Mouse (Mus musculus): ENCODE measurements around the gene Bloc1s4. TPM values are rescaled to one million over a fixed set of nuclear protein-coding genes. Genes with fewer than 3 reads are reported as not detected.

Bloc1s4 gene
- total RNA-seq, 2 experiments from 2014 or later, result 17.5 to 19.6 TPM

DNA sequence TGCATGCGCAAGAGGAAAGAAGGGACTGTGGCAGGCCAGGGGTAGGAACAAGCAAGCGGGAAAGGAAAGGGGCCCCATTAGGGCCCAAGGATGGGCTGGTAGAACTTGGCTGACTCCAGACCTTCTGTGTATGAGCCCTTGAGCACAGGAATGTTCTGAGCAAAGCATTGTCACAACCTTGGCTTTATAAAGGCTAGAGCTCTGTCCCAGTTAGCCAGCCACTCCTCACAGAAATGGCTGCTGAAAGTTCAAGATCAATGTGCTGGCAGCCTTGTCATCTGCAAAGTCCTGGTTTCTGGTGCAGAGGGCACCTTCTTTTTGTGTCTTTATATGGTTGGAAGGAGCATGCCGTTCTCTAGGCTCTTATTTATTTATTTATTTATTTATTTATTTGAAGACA lies 28.8 kb downstream of the Bloc1s4 start:
- DNase-seq (ENCODE audit: low spot score in 2 of 2), result no peak

DNA sequence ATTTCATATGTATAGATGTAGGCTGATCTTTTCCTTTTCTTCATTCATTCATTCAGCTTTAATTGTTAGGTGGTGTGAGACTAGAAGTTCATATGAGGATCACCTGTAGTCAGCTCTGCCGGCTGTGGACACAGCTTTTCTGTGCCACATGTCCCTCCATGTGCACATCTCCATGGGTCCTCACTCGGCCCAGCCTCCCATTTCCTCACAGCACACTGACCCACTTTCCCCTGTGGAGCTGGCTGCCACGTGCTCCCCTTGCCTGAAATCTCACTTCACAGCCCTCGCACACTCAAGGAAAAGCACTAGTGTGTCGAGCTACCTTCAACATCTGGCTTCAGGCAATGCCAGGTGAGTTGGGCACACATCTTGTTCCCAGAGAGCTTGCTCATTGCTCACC lies 29.3 kb downstream of the Bloc1s4 start:
- no peak for DNase-seq (ENCODE audit: low spot score in 2 of 2)

DNA sequence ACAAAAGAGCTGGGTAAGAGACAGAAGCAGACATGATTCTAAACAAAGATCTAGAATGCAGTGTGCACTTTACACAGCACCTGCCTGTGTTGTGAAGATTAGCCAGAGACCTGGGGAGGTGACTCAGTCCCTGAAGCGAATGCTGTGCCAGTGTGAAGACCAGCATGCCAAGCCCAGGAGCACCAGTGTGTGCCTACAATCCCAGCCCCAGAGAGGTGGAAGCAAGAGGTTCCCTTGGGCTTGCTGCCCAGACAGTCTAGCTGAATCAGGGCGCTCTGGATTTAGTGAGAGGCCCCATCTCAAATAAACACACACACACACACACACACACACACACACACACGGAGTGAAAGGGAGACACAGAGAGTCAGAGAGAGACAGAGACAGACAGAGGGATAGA lies 30.6 kb downstream of the Bloc1s4 start:
- no peak for DNase-seq (ENCODE audit: low spot score in 2 of 2)

DNA sequence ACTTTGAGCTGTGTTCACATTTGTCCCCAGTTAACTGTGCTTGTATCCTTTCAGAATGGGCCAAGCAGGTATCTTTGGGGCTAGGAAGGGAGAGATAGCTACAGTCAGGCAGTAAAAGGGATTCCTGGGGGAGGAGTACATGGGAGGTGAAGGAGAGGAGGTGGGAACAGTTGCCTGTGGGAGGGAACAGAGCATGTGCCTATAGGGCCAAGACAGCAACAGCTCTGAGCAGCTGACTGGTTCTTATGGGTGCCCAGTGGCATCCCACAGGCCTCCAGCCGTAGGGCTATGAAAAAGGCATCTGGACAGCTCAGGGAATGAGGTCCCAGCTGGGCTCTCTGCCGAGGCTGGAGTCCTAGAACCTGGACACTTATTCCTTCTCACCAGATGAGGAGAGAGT lies 31.6 kb downstream of the Bloc1s4 start:
- no peak for DNase-seq (ENCODE audit: low spot score in 2 of 2)

DNA sequence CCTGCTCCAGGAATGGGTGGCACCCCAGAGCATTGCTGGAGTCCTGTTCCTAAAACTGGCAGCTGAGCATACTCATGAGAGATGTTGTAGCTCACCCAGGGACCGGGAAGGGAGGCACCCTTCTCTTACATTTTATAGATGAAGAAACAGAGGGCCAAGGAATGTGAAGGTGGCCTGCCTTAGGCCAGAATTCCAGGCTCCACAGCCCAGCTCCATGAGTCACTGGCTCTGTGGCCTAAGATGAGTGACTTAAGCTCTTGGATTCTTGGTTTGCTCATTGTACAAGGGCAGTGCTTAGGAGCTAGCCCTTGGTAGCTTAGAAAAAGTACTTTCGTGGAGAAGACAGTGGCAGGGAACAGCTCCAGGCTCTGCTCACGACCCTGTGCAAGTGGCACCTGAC lies 33.6 kb downstream of the Bloc1s4 start:
- DNase-seq (ENCODE audit: low spot score in 2 of 2), result no peak

DNA sequence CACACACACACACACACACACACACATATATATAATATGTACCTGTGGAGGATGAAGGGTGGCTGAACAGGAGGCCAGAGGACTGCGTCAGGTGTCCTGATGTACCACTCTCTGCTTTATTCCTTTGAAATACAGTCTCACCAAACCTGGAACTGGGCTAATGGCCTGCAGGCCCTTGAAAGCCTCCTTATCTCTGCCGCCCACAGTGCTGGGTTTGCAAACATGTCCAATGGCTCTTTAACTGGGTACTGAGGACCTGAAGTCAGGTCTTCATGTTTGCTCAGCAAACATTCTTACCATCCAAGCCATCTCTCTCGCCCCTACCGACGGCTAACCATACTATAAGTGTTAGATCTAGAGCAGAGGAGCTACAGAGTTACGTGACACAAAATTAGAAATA lies 34.8 kb downstream of the Bloc1s4 start:
- no peak for DNase-seq (ENCODE audit: low spot score in 2 of 2)

DNA sequence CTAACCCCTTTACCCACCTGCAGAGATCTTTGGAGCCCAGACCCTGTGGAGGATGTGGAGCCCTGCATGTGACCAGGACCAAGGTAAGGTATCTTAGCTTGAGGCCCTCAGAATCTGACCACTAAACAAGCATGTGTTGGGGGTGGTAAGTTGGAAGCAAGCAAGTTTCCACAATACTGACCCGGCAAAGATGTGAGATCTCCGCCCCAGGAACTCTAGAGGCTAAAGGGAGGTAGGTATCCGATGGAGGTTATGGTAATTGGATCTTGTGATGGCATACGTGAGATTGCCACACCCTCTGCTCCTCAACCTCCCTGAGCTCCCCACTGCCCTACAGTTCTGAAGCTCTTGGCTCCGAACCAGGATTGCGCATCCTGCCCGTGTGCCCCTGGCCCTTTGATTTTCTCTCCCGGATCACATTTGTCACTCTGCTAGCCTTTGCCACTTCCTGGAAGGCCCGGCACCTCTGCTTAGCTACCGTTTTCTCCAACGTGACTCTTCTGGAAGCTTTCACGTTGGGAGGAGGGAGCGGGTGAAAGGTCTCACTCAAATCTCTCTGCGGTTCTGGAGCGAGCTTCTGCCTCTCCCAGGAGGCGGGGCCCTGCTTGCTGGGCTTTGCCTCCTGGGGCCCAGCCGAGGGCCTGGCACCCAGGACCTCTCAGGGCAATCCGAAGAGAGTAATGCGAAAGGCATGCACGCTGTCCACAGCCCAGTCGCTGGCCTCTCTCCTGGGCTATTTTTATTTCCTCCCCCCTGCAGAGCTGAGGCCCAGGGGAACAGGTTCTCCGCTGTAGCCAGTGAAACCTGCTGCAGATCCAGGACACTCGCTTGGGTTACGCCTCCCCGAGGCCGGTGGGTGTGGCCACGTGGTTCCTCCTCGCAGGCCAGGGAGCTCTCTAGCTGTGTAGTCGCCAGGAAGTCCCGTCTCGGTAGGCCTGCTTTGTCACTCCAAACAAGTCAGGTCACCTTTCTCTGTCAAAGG lies 35.6 kb downstream of the Bloc1s4 start:
- peak in 1 of 2 experiments; percentile 26 for DNase-seq (ENCODE audit: low spot score in 2 of 2)

DNA sequence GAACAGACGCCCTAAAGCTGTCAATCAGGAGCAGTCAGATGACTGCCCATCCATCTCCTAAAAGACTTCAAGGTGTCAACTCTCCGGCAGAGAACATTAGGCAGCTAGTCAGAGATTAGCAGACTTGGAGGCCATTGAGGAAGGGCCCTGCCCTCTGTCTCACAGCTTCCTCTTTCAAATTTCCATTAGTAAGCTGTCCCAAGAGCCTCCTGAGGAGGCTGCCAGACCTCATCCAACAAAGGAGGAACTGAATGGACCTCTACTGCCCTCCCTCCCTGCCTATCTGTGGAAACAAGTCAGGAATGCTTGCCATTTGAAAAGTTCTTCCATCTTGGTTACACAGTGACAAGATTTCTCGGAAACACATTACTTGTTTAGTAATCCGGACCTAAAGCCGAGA lies 36.6 kb downstream of the Bloc1s4 start:
- DNase-seq (ENCODE audit: low spot score in 2 of 2), result no peak

DNA sequence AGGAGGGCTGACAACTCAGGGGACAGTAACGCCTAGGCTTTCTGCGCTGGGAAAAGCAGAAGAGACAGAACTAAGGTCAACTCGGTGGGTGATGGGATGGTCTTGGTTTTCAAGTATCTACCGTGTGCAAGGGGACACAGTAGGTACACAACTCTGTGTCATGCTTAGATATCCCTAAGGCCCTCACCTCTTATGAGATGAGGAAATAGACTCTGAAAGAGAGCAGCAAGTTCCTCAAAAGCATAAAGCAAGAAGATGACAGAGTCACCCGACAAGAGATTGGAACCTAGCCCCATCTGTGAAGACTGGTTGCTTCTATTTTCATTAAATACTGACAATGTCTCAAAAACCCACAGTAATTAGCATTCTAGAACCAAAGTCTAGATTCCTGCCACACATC lies 42.7 kb downstream of the Bloc1s4 start:
- no peak for DNase-seq (ENCODE audit: low spot score in 2 of 2)

DNA sequence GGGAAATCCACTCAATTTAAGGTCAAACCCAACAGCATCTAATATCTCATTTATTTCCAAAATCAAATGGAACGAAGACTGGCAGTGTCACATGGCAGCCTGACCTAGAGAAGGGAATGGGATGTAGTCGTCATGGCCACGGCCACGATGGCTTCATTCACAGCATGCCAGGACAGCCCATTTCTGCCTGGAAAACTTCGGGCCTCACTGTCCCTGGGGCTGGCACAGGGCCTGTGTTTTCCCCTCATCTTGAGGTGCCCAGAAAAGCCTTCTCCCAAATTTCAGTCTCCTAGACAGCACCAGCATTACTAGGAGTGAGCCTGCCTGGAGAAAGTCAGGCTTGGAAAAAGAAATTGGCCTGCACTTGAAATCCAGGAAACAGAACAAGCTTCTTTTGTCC lies 43.1 kb downstream of the Bloc1s4 start:
- DNase-seq (ENCODE audit: low spot score in 2 of 2), result no peak

DNA sequence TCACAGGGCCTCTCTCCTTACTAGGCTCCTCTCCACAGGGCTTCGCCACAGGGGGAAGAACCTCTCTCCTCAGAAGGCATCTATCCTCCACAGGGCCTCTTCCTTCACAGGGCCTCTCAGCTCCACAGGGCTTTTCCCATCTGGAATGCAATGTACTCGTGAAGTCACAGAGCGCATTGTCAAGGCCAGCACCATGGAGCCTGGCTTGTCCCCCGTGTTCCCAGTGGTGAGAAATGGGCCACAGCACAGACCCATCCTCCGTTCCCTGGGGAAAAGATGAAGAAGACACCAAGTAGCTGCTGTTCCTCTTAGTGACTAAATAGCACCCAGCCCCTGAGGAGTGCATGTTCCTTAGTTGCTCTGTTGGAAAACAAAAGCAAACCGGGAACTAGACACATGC lies 43.8 kb downstream of the Bloc1s4 start:
- DNase-seq (ENCODE audit: low spot score in 2 of 2), result no peak

DNA sequence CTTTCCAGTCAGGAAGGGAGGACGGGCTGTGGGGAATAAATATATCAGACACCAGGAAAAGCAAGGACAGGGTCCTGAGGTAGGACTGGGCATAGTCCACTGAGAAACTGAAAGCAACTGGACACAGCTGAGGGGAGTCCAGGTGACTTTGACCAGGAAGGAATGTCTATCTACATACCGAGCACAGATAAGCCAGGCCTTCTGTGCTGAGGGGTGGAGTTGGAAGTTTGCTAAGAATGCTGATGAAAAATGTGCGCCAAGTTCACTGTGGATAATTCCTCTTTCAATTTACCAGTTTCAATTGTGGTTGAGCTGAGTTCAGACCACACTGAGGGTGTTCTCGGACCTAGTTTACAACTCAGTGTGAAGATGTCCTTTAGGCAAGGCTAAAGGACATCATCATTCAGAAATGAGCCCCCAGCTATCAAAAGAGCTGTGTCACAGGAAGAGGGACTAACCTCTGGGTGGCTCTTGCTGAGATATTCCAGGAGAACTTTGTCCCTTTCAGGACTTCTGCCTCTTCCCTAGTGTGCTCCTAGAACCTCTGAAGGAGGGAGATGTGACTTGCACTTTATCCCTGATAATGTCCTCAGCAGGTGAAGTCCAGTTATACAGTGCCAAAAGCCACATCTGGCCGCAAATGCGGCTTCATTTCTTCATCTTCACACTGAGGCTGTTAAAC lies 47.4 kb downstream of the Bloc1s4 start:
- DNase-seq (ENCODE audit: low spot score in 2 of 2), result no peak

DNA sequence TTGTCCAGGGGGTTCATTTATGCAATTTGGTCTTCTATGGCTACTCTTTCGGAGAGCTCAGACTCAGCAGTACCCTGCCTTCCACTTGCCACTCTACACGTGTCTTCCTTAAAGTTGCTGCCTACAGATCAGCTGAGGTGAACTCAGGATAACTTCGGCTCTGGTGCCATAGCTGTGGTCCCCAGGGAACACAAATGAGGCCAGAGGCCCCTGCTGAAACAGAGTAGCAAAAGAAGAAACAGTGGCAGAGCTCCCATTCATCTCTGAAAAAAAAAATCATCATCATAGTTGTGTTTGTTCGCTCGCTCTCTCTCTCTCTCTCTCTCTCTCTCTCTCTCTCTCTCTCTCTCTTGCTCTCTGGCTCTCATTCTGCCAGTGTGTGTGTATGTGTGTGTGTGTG lies 49.8 kb downstream of the Bloc1s4 start:
- no peak for DNase-seq (ENCODE audit: low spot score in 2 of 2)

DNA sequence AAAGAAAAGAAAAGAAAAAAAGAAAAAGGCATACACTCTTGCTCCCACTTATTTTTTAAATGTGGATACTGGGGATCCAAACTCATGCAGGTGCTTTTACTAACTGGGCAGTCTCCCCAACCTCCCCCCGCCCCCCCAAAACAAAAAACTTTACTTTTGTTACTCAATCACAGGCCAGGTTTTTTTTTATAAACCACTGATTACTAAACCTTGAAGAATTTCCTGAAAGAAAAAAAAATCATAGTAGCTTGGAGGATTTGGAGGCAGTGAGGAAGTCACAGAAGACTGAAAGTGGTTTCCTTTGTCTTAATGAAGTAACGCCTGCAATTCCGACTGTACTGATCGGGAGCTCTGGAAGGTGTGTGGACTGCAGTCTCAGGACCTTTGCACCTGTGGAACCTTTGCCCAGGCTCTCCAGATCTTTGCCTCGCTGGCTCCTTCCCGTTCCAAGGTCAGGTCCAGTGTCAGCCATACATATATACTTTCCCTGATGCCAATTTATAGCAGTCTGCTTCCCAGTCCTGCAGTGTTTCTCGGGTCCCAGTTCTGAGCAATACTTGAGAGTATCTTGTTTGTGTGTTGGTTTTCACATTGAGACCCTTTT lies 50.3 kb downstream of the Bloc1s4 start:
- no peak for DNase-seq (ENCODE audit: low spot score in 2 of 2)

Other genes with a start within 250 kb of the Bloc1s4 start
- gene Tbc1d14, start 155.4 kb downstream of the Bloc1s4 start, total RNA-seq (2021), result 10 to 100 TPM; 71.6 to 73.0 TPM
- 10 to 100 TPM; 91.9 to 94.7 TPM for gene D5Ertd579e, start 52.6 kb downstream of the Bloc1s4 start, total RNA-seq (2021)
- gene Mrfap1, start 48.1 kb upstream of the Bloc1s4 start, total RNA-seq (2021), result 100 to 1,000 TPM; 430 to 460 TPM
- 10 to 100 TPM; 29.6 to 30.3 TPM for gene Man2b2, start 82.0 kb upstream of the Bloc1s4 start, total RNA-seq (2021)
- 100 to 1,000 TPM; 444 to 453 TPM for gene Ppp2r2c, start 119.9 kb upstream of the Bloc1s4 start, total RNA-seq (2021)
- gene Wfs1, start 240.6 kb upstream of the Bloc1s4 start, total RNA-seq (2021), result 100 to 1,000 TPM; 136 to 137 TPM

Data from left cerebral cortex, adult 18-20 months (tissue).